Mouse (Mus musculus) spleen, postnatal 0 days (tissue): Measurements from ENCODE around the gene Fam124a. TPM values are rescaled to one million over a fixed set of nuclear protein-coding genes. Genes with fewer than 3 reads are reported as not detected.

ENCODE experiments used
- polyA plus RNA-seq: library from polyadenylated mRNA; unstranded; fragments of >200 nt; fragmentation: Nextera tagmentation; extraction: Ambion mirVana; gene quantifications from 2 replicates; pipeline ENCODE4 v1.2.1, GENCODE M21; 2015

Gene Fam124a
- polyA plus RNA-seq, result 0.89 and 1.1 TPM in 2 replicates

GRCm38 (mm10) chr14:62555309-62555829 lies at the start of gene Fam124a:
Gene Fam124a, plus strand, starts transcription at chr14:62555737.

GRCm38 (mm10) chr14:62566821-62567220 lies 11.3 kb downstream of the Fam124a start, which contains the start of gene Gm4131:
Gene Gm4131, minus strand, starts transcription at chr14:62566921.

Other genes with a start within 250 kb of the Fam124a start
- not detected in 2 replicates for gene Gucy1b2, start 99.4 kb upstream of the Fam124a start, polyA plus RNA-seq
- gene Gm4131, start 11.2 kb downstream of the Fam124a start, polyA plus RNA-seq, result not detected in 2 replicates
- gene Serpine3, start 107.9 kb downstream of the Fam124a start, polyA plus RNA-seq, result not detected in 2 replicates
- 11.1 and 11.8 TPM in 2 replicates for gene Ints6, start 205.4 kb downstream of the Fam124a start, polyA plus RNA-seq